Mouse (Mus musculus): Measurements from ENCODE around the gene Ncor2.

Gene Ncor2

DNA sequence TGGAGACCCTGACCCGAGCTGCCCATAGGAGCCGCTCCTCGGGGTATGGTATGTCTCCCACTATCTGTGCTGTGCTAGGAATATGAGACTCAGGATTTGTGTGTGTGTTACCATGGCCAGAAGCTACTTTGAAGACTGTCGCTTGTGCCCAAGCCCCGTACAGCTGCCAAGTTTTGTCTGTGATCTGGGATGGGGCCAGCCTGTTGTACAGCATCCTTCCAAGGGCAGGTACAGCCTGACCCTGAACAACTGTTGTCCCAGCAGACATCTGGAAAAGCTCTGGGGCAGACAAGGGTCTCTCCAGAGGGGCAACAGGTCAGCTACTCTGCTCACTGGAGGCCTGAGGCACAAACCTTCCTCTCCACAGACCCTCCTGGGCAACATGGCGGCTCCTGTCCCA is 95.3 kb downstream of the Ncor2 start:
- DNase-seq = no peak

GRCm38 (mm10) chr5:125081318-125082101 is 97.5 kb downstream of the Ncor2 start:
- peak; percentile 97 for DNase-seq

DNA sequence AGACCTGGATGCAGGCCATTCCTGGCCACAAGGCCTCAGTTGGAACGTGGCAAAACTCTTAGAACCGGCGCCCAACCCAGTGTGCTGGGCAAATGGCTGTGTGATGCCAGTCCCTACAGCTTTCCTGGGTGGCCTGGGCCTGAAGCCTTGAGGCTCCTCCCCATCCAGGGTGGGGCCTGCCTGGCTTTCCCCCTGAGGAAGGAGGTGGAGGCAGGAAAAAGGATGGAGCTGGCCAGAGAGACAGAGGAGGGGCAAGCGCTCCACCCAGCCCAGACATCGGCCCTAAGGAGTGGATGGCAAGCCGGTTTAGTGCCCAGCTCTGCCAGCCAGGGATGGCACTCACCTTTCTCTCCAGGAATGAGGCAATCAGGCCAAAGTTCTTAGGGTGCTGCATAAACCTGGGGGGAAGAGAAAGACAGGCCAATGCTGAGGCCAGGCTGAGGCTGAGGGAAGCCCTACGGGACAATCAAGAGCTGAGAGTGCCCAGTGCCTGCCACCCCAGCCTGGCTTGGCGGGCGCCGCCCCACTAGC is 98.2 kb downstream of the Ncor2 start:
- DNase-seq = no peak

DNA sequence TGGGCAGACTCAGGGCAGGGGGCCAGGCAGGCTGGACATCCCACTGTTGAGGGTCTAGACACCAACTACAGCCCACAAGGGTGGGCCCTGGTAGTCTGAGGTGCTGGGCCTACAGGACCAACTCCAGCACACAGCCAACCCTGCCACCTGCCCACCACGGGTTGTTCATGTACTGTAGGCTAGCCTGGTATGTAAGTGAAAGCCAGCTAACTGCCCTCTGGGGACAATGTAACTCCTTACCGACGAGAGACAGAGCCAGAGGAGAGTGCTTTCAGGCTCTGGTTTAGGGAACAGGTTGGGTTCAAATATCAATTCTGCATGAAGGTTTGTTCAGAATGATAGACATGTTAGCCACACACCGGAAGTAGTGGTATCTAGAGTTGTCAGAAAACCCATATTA is 98.7 kb downstream of the Ncor2 start:
- DNase-seq = no peak

GRCm38 (mm10) chr5:125078220-125078619 is 100.8 kb downstream of the Ncor2 start:
- no peak for DNase-seq

- DNase-seq = no peak
These were observed 102.8 kb downstream of the Ncor2 start for GRCm38 (mm10) chr5:125076183-125076582.

GRCm38 (mm10) chr5:125074571-125075171 is 104.3 kb downstream of the Ncor2 start:
- DNase-seq = peak; percentile 44

DNA sequence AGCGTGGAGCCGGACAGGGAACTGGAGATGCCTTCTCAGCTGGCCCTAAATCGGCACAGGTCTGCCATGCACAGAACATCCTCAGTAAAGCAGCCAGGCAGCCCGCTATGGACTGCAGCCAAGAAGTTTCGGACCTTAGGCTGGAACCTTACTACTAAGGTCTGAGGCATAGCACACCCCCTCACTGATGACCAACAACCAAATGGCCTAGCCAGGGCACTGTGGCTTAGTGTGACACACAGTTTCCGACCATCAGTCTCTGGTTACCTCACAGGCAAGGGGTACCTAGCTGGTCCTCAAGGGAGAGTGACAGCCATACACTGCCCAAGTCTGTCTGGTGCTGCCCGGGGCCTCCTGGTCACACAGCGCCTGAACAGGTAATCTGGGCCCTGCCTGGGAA is 105.1 kb downstream of the Ncor2 start:
- DNase-seq = no peak

DNA sequence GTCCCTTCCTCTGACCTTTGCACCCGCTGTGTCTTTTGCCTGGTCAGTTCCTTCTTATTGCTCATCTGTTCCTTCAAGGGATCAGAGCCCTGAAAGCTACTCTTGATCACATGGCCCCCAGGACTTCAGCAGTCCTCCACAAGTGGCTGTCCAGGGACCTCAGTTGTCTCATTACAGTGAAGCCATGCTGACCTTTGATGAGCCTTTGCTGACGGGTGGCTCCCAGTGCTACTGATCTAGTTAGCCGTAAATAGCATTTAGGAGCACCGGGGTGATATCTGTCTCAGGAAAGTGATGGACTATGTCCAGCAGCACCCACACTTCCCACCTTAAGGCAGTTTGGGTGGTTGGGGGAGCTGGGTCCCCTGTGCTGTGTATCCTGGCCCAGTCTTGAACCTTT is 105.7 kb downstream of the Ncor2 start:
- no peak for DNase-seq

DNA sequence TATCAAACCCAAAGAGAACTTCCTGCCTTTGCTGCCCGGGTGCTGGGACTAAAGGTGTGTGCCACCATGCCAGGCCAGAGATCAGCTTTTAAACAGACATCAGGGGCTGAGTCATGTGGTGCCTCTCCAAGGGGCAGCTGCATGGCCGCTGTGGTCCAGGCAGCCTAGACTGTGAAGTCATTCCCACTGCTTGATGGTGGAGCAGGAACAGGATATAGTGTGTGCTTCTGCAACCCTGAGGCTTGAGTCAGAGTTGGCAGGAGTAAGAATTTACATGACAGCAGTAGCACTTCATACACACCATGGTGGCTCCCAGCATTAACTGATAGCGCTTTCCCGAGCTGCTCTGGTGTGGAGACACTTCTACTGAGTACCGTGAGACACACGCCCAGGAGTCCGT is 106.6 kb downstream of the Ncor2 start:
- DNase-seq = no peak

DNA sequence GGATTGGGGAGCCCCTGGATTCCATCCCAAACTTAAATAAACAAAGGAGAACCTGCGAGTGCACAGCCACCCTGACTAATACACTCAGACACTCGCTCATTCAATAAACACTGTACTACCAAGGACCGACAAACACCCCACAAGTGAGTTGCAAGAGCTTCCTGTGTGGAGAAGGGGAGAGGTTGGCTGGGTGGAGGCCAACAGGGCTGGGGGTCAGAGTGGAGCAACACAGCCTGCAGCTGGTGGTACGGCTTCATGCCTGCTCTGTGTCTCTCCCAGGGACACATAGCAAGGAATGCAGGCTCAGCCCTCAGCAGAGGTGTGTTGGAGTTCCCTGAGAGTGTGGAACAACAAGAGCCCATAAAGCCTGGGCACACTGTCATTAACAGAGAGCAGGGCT is 107.1 kb downstream of the Ncor2 start:
- DNase-seq = no peak

GRCm38 (mm10) chr5:125070399-125070798 is 108.6 kb downstream of the Ncor2 start:
- DNase-seq = peak; percentile 53

GRCm38 (mm10) chr5:125069916-125070315 is 109.1 kb downstream of the Ncor2 start:
- DNase-seq = no peak

DNA sequence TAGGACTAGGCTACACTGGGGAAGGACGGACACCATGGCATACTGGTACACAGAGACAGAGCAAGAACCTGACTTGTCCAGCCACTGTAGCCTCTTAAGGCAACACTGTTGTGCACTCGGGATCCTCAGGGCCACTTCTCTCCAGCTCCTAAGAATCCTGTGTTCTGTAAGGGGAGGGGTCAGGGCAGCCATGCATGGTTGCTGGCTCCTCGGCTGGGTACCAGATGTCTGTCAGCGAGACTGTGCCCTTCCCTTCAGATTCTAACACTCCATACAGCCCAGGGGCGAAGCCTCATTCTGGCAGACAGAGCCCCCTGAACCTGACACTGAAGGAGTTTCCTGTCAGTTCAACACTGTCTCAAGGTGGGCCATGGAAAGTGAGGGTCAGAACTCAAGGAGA is 109.6 kb downstream of the Ncor2 start:
- DNase-seq = no peak

DNA sequence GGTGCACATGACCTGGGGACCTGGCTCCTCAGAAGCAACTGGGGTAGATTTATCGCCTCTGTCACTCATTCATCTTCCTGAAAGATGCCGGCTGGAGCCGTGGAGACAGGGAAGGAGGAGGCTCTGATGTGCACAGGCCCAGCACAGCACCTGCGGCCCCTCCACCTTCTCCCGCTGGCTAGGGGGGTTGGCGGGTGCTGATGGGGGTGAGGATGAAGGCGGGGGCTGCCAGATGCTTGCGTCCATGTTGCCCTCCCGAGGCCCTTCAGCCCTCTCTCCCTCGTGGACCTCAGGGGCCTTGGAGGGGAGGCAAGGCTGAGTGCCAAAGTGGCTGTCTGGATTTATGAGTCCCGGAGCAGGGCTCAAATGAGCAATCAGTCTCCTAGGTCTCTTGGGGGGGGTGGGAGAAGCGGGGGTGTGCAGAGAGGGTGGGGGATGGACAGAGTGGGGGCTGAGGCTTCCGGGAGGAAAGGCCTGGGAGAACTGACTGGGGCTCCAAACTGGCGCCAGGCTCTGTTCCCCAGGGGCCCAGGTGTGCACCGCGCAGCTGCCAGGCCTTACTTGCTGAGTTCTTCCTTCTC is 110.6 kb downstream of the Ncor2 start:
- DNase-seq = no peak

DNA sequence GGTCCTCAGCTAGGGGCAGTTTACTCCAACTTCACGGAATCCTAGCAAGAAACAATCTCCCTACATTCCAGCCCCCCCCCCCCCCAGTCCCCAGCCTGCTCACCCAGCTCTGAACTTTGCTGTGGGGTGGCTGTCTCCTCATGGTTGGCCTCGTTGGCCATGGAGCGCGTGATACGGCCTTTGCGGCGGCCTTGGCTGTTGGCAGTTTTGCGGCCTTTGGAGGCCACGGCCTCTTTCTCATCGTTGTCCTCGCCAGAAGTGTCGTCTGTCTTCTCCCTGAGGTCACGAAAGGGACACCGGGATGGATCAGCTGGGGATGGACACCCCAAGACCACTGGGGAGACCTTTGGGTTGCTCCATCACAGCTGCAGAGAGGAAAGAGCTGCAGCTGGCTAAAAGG is 111.3 kb downstream of the Ncor2 start:
- DNase-seq = no peak

DNA sequence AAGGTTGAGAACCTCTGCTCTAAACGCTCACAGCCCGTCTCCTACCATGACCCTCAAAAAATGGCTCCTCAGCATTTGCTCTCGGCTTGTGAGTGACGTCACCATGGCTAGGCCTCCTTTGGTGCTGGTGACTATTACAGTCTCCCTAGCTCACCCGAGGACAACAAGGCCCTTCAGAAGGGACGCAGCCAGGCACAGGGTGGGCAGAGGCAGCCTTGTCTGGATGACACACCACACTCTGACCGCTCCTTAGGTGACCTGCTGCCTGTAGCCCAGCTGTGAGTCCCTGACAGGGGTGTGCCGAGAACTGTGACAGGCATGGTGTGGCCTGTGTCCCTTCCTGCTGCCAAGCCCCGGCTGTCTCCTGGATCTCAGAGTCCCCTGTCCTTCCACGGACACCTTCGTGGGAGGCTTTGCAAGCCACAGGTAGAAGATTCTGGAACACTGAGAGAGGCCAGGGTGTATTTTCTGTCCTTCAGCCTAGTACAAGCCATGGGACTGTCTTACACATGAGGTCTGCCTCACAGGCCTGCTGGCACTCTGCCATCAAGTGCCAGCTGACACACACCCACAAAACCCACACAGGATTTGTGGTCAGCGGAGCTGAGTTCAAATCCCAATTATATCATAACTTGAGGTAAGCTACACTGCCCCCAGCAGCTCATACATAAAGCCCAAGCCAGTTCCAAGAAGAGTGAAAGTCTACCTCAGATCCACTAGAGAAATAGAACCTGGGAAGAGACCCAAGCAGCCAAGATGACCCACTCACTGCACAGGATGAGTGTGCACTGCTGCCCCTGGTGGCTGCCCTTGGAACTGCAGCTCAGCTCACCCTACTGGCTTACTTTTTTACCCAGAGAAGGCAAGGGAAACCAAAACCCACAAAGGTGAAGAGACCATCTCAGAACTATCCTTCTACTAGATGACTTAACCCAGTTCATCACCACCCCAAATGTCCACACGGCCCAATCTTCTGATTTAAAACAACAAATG is 112.2 kb downstream of the Ncor2 start:
- peak; percentile 89 for DNase-seq

DNA sequence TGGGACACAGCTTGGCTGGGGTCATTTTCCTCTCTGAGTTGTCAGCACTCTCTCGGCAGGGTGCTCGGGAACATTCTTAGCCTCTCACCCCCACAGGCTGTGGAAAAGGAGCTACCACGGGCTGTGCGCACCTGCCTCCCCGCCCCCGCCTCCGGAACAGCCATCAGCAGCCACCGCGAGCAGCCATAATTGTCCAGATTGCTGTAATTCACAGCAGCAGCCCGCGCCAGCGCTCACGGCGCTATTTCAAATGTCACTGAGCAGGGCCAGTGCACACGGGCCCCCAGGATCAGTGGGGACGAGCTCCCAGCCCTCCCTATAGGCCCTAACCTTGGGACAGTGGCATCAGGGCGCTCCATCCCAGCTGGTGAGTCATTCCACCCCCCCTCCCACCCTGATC is 116.0 kb downstream of the Ncor2 start:
- DNase-seq = no peak

GRCm38 (mm10) chr5:125058267-125058668 is 120.8 kb downstream of the Ncor2 start:
- peak; percentile 81 for DNase-seq

- no peak for DNase-seq
These were observed 121.3 kb downstream of the Ncor2 start for GRCm38 (mm10) chr5:125057555-125058266.

DNA sequence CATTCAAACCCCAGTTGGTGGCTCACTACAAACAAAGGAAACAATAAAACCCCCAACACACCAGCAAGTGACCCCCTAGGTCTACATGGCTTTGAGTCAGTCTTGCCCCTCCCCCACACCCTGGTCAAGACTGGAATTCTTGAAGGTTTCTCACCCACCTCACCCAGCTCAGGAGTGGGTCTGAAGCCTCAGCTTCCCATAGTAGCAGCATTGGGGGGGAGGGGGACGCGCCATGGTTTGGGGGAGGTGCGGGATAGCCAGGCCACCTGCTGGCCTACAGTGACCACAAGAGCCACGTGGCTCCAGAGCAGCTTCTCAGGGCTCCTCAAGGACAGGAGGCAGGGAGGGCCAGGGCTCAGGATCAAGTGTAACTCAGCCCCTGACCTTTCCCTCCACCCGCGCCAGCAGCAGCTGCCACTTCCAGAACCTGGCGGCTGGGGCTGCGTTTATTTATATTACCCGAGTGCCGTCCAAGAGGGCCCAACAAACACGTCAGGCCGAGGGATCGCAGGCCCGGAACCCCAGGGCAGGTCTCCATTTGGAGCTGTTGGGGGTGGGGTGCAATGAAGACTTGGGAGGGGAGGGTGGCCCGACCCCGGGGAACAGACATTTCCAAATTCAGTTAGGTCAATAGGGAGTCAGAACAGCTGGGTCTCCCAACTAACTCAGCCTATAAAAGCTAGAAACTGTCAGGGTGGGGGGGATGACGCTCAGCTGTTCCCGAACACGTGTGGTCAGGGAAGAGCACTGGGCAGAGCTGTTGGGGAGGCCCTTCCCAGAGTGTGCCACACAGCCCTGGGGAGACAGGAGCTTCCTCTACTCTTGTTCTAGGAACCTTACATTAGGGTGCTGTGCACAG is 122.1 kb downstream of the Ncor2 start:
- peak; percentile 53 for DNase-seq
